Mouse (Mus musculus) CH12.LX (cell line): ENCODE measurements around the gene Rwdd4a.

Source experiments
- CHD2 ChIP-seq: IDR thresholded peaks from 2 replicates; pipeline ENCODE4 v1.6.1; 2011; ENCODE audit warnings: low read length, improper control_type of control experiment
- E2F4 ChIP-seq: IDR thresholded peaks from 2 replicates; pipeline ENCODE4 v1.6.1; 2011; ENCODE audit warnings: low read depth, low read length, improper control_type of control experiment; ENCODE audit not compliant: insufficient replicate concordance
- EP300 ChIP-seq: IDR thresholded peaks from 2 replicates; pipeline ENCODE4 v1.6.1; 2011; ENCODE audit warnings: low read length, improper control_type of control experiment
- JUND ChIP-seq: conservative IDR thresholded peaks from 2 replicates; pipeline ENCODE4 v1.6.1; 2011; ENCODE audit warnings: low read depth, low read length, improper control_type of control experiment

GRCm38 (mm10) chr8:47538323-47538722, 4.9 kb downstream of the Rwdd4a start:
- TF ChIP-seq JUND (no peak), CHD2 (no peak), EP300 (no peak), E2F4 (no peak)
